Mouse (Mus musculus) olfactory bulb, adult 2 months (tissue): ENCODE data around the gene Tuba3a. TPM values are rescaled to one million over a fixed set of nuclear protein-coding genes. Genes with fewer than 3 reads are reported as not detected.
A peak's percentile ranks its signal among the peaks of the same experiment; 100 is the strongest.
"Not testable (repeated sequence)": the region's sequence is repeated elsewhere in the genome, so short reads cannot be mapped to it uniquely, and the experiment has no call there.

ENCODE experiments used
- H3K27ac ChIP-seq: fragments of 200-500 bp; 2 replicates; pipeline ENCODE4 v1.5.1; 2012; ENCODE audit warnings: low read depth, low read length; ENCODE audit not compliant: insufficient read depth
- H3K4me1 ChIP-seq: fragments of 200-500 bp; 2 replicates; pipeline ENCODE4 v1.6.1; 2012; ENCODE audit warnings: low read length; ENCODE audit not compliant: control insufficient read depth, insufficient read depth
- H3K4me3 ChIP-seq: fragments of 200-500 bp; 2 replicates; pipeline ENCODE4 v1.5.1; 2012; ENCODE audit warnings: mild to moderate bottlenecking, low read depth, low read length, moderate library complexity; ENCODE audit not compliant: insufficient read depth
- CTCF ChIP-seq: fragments of 200-500 bp; IDR thresholded peaks from 2 replicates; pipeline ENCODE4 v1.5.1; 2012; ENCODE audit warnings: low read depth, mild to moderate bottlenecking, low read length, moderate library complexity; ENCODE audit not compliant: insufficient read depth
- POLR2A ChIP-seq: fragments of 200-500 bp; IDR thresholded peaks from 2 replicates; pipeline ENCODE4 v1.6.1; 2012; ENCODE audit warnings: mild to moderate bottlenecking, low read depth, low read length, moderate library complexity; ENCODE audit not compliant: insufficient read depth
- WGBS: fragments of 180-500 bp; shearing (Covaris S2); methylation state at CpG from one replicate; pipeline ENCODE4 v1.1.7; 2018; 5-methylcytosine and 5-hydroxymethylcytosine counted together
- polyA plus RNA-seq: library from polyadenylated mRNA; stranded (reverse); fragments of >200 nt; gene quantifications from 2 replicates; pipeline ENCODE4 v1.2.4, GENCODE M21; 2012; ENCODE audit warnings: low replicate concordance; ENCODE audit not compliant: missing spikeins, insufficient read depth, insufficient read length

Tuba3a gene
- polyA plus RNA-seq, 1 experiment = not detected

- WGBS = 76% methylated on average over 22 of the region's 22 CpGs
- H3K27ac ChIP-seq = no peak overlapping the region
Observed at GRCm38 (mm10) chr6:125312581-125313355, 26.9 kb upstream of the Tuba3a start.

GRCm38 (mm10) chr6:125312171-125312570 is 26.3 kb upstream of the Tuba3a start:
- Histone ChIP-seq H3K4me1 (peaks cover 13% of the 10 kb centered on the region), H3K4me3 (no peak overlapping the region), H3K27ac (no peak overlapping the region)
- WGBS = 85% methylated on average over 9 of the region's 9 CpGs
- TF ChIP-seq POLR2A (no peak), CTCF (no peak)

More at GRCm38 (mm10) chr6:125312581-125313355, 26.9 kb upstream of the Tuba3a start:
- TF ChIP-seq CTCF (no peak), POLR2A (no peak)
- peak overlapping the region; percentile 36 for H3K4me3 ChIP-seq
- peaks cover 13% of the 10 kb centered on the region for H3K4me1 ChIP-seq

GRCm38 (mm10) chr6:125309406-125309805 is 23.6 kb upstream of the Tuba3a start:
- H3K4me1 ChIP-seq = peaks cover 12% of the 10 kb centered on the region
- 78% methylated on average over 5 of the region's 5 CpGs for WGBS
- no peak overlapping the region for H3K4me3 ChIP-seq
- no peak overlapping the region for H3K27ac ChIP-seq
- no peak for TF ChIP-seq CTCF
- TF ChIP-seq POLR2A = no peak

GRCm38 (mm10) chr6:125308921-125309320 is 23.1 kb upstream of the Tuba3a start:
- WGBS = 42% methylated on average over 13 of the region's 13 CpGs
- no peak overlapping the region for H3K27ac ChIP-seq
- peaks cover 7% of the 10 kb centered on the region for H3K4me1 ChIP-seq
- TF ChIP-seq CTCF (no peak), POLR2A (no peak)
- no peak overlapping the region for H3K4me3 ChIP-seq

GRCm38 (mm10) chr6:125307091-125307490 is 21.2 kb upstream of the Tuba3a start:
- 94% methylated on average over 5 of the region's 5 CpGs for whole genome bisulfite sequencing
- no peak overlapping the region for H3K4me3 ChIP-seq
- no peak overlapping the region for H3K27ac ChIP-seq
- no peaks in the 10 kb centered on the region for H3K4me1 ChIP-seq
- no peak for TF ChIP-seq CTCF
- no peak for TF ChIP-seq POLR2A

- no peak overlapping the region for H3K4me3 ChIP-seq
- no peaks in the 10 kb centered on the region for H3K4me1 ChIP-seq
- H3K27ac ChIP-seq = no peak overlapping the region
- 91% methylated on average over 6 of the region's 6 CpGs for WGBS
- TF ChIP-seq CTCF (no peak), POLR2A (no peak)
Observed at GRCm38 (mm10) chr6:125305465-125305864, 19.6 kb upstream of the Tuba3a start.

GRCm38 (mm10) chr6:125304408-125304807 is 18.6 kb upstream of the Tuba3a start:
- H3K4me3 ChIP-seq, H3K4me1 ChIP-seq, H3K27ac ChIP-seq: not testable (repeated sequence)
- 86% methylated on average over 7 of the region's 7 CpGs for WGBS

GRCm38 (mm10) chr6:125303242-125303641 is 17.4 kb upstream of the Tuba3a start:
- Histone ChIP-seq H3K27ac (no peak overlapping the region), H3K4me3 (no peak overlapping the region), H3K4me1 (no peaks in the 10 kb centered on the region)
- TF ChIP-seq POLR2A (no peak), CTCF (no peak)
- 82% methylated on average over 4 of the region's 4 CpGs for WGBS

- TF ChIP-seq POLR2A (no peak), CTCF (no peak)
- no peaks in the 10 kb centered on the region for H3K4me1 ChIP-seq
- no peak overlapping the region for H3K4me3 ChIP-seq
- 87% methylated on average over 24 of the region's 24 CpGs for WGBS
- H3K27ac ChIP-seq = no peak overlapping the region
Observed at GRCm38 (mm10) chr6:125302231-125302982, 16.6 kb upstream of the Tuba3a start.

- H3K27ac ChIP-seq = no peak overlapping the region
- TF ChIP-seq POLR2A (no peak), CTCF (no peak)
- no peak overlapping the region for H3K4me3 ChIP-seq
- WGBS = 85% methylated on average over 1 of the region's 1 CpGs
- no peaks in the 10 kb centered on the region for H3K4me1 ChIP-seq
Observed at GRCm38 (mm10) chr6:125300982-125301381, 15.1 kb upstream of the Tuba3a start.
